Mouse (Mus musculus) cerebellum, adult 2 months (tissue): ENCODE results near the gene Cmtm7.

Experiments
- CTCF ChIP-seq: fragments of 200-500 bp; IDR thresholded peaks from 2 replicates; pipeline ENCODE4 v1.5.1; 2011; ENCODE audit warnings: low read depth, mild to moderate bottlenecking, control low read depth, low read length, moderate library complexity, borderline replicate concordance; ENCODE audit not compliant: insufficient read depth
- POLR2A ChIP-seq: fragments of 200-500 bp; IDR thresholded peaks from 2 replicates; pipeline ENCODE4 v1.6.1; 2011; ENCODE audit warnings: low read length, control low read depth, borderline replicate concordance; ENCODE audit not compliant: insufficient read depth

GRCm38 (mm10) chr9:114752863-114753484 is 28.7 kb downstream of the Cmtm7 start:
- TF ChIP-seq POLR2A (0 out of 2 replicates have a peak, but pooled peaks have one; percentile 15), CTCF (peak; percentile 92)
